Mouse (Mus musculus): ENCODE results near the gene Plekhf1.

Plekhf1 gene

DNA sequence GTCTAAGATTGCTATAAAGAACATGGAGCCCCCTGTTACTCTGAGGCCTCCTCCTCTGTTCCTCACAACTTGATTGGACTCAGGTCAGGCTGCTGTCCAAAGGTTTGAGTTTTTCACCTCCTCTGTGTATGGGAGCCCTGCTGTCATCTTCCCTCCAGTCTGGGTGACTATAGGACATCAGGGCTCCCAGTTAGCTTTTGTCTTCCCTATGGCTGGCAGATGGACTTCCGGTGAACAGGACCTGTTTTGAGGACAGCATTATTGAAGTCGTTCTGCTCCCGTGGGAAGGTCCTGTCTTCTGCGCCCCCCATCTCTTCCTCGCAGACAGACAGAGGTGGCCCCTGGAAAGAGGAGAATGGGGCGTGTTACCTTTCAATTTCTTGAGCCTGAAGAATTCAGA, 43.0 kb downstream of the Plekhf1 start:
- no peak for DNase-seq

DNA sequence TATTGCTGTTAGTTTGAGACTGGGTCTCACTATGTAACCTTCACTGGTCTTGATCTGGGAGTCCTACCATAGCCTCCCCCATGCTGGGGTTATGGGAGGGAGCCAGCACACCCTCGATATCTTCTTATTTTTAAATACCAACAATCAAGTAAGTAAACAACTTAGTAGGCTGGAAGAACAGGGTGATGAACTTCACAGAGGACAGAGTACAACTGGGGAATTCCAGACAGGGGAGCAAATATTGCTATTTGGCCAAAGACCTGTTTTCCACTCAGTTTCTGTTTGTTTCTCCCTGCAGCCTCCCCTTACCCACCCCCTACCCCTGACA, 43.4 kb downstream of the Plekhf1 start:
- no peak for DNase-seq

DNA sequence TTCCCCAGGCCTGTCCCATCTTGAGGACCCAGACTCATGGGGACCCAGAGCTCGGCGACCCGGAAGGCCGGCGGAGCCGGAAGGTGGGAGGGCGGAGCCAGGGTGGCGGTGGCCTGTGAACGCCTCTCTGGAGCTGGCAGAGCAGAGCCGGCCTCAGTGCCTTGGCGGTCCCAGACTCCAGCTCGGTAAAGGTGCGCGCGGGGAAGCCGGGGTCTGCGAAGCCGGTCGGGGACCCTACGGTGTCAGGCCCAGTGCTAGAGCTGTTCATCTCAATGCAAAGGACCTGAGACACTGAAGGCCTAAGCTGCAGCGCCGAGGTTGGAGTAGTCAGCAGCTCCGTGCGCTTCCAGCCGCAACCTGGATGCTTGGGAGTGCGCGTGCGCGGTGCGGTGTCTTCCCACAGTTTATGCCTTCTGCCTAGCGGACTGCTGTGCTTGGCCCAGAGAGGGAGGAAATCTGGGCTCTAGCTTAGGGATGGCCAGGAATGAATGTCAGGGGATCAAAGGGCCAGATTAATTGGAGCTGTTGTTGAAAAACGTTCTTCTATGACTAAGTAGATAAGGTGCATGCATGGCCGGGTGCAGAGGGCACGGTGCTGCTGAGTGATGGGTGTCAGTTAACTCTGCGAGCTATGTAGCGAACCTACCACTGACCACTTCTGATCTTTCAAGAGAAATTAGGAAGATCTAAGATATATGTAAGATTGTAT, 44.0 kb downstream of the Plekhf1 start:
- peak; percentile 88 for DNase-seq

DNA sequence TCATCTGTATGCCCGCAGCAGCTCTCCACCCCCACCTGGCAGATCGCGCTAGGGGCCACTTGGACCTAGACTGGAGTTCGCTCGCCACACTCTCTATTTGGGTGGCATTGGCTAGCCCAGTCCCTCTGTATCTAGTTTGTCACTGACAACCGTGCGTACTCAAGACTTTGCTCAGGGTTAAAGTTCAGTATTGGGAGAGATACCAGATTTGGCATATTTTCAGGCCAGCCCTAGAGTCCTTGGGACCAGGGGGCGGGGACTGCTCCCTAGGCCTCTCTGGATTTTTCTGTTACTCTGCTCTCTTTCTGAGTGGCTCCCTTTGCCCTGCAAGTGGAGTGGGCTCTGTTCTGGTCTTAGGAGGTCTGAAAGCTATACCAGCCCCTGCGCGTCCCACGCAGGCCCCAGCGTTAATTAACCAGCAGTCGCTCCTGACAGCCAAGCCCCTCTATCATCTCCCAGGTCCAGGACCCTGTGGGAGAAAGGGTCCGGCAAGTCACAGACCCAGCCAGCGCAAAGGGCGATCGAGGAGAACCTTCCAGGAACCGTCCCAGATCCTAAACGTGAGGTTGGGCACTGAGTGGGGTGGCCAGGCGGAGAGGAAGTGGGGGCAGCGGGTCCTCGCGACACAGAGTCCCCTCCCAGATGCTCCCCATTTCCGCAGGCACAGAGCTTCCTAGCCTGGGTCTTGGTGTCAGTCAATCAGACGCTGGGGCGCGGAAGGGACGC, 44.7 kb downstream of the Plekhf1 start, which contains the start of gene 1600014C10Rik:
1600014C10Rik (plus strand) TSS at position 256 of the 726 bp plus-strand sequence.
- no peak for DNase-seq

DNA sequence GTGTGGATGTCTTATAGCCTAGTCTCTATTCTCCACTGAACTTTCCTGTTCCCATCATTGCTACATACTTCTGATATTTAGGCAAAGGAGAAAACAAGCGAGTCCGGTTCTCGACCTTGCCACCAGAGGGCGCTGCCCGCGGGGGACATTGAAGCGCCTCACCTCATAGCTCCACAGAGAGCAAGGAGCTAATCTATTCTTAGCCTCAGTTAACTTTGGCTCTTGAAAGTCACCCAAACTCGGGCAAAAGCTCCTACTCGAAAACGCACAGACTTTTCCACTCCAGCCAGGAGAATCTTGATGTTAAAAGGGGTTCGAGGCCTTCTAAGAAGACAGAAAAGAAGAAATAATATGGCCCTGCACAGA, 45.2 kb downstream of the Plekhf1 start:
- peak; percentile 88 for DNase-seq

DNA sequence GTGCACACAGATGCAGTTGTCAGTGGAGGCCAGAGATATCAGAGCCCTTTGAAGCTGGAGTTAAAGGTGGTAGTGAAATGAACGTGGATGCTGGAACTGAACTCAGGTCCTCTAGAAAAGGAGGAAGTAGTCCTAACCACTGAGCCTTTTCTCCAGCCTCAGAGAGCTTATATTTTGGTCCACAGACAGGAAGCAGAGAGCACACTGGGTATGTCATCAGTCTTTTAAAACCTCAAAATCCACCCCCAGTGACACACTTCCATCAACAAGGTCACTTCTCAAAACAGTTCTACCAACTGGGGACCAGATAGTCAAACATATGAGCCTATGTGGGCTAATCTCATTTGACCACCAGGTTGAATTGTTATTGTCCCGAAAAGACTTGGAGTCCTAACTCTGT, 46.5 kb downstream of the Plekhf1 start:
- DNase-seq, result no peak

DNA sequence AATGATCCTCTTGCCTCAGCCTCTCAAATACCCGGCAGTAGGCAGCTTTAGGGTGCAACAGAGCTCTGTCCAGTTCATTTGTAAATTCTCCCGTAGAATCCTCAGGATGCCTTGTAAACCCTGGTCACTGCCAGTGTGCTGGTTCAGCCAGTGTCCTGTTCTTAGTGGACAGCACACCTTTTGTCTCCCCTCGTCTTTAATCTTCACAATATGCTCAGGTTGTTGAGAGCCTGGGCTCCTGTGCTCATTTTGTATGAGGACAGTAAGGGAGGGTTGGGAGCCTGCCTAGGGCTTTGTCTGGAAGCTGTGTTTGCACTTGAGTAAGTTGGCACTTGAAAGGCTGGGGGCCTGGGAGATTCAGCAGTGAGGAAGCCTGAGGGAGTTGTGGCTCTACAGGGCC, 47.9 kb downstream of the Plekhf1 start:
- DNase-seq, result no peak

DNA sequence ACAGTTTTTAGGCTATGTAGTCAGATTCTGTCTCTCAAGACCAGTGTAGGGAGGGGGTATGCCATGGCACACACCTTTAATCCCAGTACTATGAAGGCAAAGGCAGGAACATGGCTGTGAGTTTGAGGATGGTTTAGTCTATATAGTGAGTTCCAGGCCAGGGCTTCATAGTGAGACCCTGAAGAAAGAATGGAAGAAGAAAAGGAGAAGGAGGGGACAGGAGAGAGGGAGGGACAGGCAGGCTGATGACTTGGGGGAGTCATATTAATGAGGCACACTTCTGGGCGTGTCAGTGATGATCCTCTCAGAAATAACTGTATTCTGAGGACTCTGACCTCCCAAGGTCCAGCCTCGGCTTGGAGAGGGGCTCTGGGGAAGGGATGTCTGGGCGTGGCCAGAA, 51.8 kb downstream of the Plekhf1 start:
- DNase-seq, result no peak

DNA sequence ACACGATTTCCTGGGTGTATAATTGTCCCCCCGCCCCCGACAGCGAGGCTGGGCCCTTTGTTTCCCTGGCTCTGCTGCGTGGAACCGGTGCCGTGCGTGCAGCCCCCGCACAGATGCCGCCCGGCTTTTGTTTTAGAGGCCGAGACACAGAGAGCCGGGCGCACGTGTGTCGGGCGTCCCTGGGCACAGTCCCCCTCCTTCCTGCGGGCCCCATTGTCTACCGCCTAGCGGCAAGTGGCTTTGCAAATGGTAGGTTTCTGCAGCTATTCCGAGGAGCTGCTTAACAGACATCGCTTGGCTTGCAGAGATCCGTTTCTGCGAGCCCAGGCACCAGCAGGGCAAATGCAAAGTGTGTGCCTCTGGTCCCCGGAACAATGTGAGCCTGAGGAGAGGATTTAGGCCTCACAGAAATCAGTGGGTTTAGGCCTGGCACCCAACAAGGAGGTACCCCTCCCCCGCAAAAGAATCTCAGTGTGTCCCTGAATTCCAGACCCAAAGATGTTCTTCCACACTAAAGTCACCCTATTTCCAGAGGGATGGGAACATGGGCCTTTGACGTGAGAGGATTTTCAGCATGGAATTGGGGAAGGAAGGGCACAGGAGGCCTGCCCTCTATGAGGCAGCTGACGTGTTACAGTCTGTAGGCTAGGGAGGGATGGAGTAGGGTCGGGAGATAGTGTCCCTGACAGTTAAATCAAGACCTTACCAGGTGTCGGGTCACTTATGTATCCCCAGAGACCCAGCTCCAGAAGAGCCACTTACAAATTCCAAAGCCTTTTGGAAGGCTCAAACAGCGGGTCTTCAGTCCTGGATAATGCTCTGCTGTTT, 53.3 kb downstream of the Plekhf1 start:
- DNase-seq, result peak; percentile 51

DNA sequence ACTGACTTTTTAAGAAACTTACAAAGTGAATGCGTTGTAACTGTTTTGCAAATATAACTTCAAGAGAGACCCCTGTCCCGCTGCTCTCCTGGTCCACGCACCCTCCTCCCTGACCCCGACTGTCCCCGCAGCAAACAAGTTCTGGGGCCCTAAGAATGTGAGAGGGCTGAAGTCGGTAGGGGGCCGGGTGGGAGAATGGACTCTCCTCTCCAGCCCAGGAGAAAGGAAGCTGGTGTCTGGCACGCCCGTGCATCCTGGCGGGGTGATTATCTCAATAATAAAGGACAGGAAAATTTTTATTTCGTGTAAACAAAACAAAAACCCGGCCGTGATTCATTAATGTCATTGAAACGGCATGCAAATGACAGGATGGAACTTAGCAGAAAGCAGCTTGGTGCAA, 53.9 kb downstream of the Plekhf1 start:
- DNase-seq, result no peak

DNA sequence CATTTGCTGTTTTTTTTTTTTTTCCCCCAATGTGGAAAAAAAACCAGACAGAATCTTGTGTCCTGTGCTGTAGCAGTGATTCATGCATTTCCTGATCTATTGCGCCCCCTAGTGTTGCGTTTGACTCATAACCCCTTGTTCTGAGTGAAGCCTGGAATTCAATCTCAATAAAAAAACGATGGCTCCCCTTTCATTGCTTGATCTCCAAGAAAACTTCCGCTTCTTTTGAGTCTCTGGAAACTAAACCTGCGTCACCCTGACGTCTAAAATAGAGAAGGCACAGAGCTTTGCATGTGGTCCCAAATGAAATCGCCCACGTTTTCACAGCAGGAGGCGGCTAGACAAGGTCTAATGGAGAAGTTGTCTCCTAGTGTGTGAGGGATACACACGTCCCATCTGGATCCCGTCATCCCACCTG, 60.1 kb downstream of the Plekhf1 start:
- no peak for DNase-seq
